Mouse (Mus musculus): ENCODE measurements around the gene Mt1. TPM values are rescaled to one million over a fixed set of nuclear protein-coding genes. Genes with fewer than 3 reads are reported as not detected.

Mt1 gene
- polyA plus RNA-seq, 3 experiments from 2014 or later: 1.5 to 11.0 (median 2.6) TPM

- ATAC-seq: no peak
Observed at GRCm38 (mm10) chr8:94205736-94206135, 26.9 kb downstream of the Mt1 start.

- no peak for ATAC-seq
Observed at GRCm38 (mm10) chr8:94206256-94206655, 27.4 kb downstream of the Mt1 start.

GRCm38 (mm10) chr8:94207491-94207890 is 28.6 kb downstream of the Mt1 start:
- no peak for ATAC-seq

GRCm38 (mm10) chr8:94209639-94210038 is 30.8 kb downstream of the Mt1 start:
- no peak for ATAC-seq

- no peak for ATAC-seq
Observed at GRCm38 (mm10) chr8:94210225-94210624, 31.3 kb downstream of the Mt1 start.

- ATAC-seq: no peak
Observed at GRCm38 (mm10) chr8:94213819-94214218, 34.9 kb downstream of the Mt1 start.

GRCm38 (mm10) chr8:94214252-94215173 is 35.6 kb downstream of the Mt1 start, which contains the start of gene Nup93:
Nup93 (plus strand) TSS chr8:94214564.
- peak; percentile 89 for ATAC-seq

- no peak for ATAC-seq
Observed at GRCm38 (mm10) chr8:94227381-94227939, 48.6 kb downstream of the Mt1 start.

Other genes with a start within 250 kb of the Mt1 start
- gene Amfr, start 166.2 kb upstream of the Mt1 start, polyA plus RNA-seq (2017; shearing (Covaris generic)): 10 to 100 TPM; 20.3 to 38.5 (median 38.0) TPM
- 100 to 1,000 TPM in 1 of 3 experiments, 10 to 100 TPM in 2; 60.1 to 163 (median 82.0) TPM for gene Nudt21, start 142.1 kb upstream of the Mt1 start, polyA plus RNA-seq (2017; shearing (Covaris generic))
- gene Ogfod1, start 141.9 kb upstream of the Mt1 start, polyA plus RNA-seq (2017; shearing (Covaris generic)): 10 to 100 TPM; 16.7 to 23.2 (median 22.4) TPM
- gene Bbs2, start 80.2 kb upstream of the Mt1 start, polyA plus RNA-seq (2017; shearing (Covaris generic)): 1 to 10 TPM; 1.6 to 9.5 (median 5.9) TPM
- not detected for gene Mt4, start 41.9 kb upstream of the Mt1 start, polyA plus RNA-seq (2017; shearing (Covaris generic))
- 1 to 10 TPM in 1 of 3 experiments, not detected in 2; 5.9 TPM for gene Mt3, start 26.5 kb upstream of the Mt1 start, polyA plus RNA-seq (2017; shearing (Covaris generic))
- under 1 TPM in 1 of 3 experiments, not detected in 2; 0.94 TPM for gene Mt2, start 6.4 kb upstream of the Mt1 start, polyA plus RNA-seq (2017; shearing (Covaris generic))
- 10 to 100 TPM; 29.9 to 37.2 (median 35.3) TPM for gene Nup93, start 35.5 kb downstream of the Mt1 start, polyA plus RNA-seq (2017; shearing (Covaris generic))
- under 1 TPM in 1 of 3 experiments, not detected in 2; 0.20 TPM for gene Slc12a3, start 150.1 kb downstream of the Mt1 start, polyA plus RNA-seq (2017; shearing (Covaris generic))
- 100 to 1,000 TPM in 2 of 3 experiments, 10 to 100 TPM in 1; 75.9 to 149 (median 110) TPM for gene Herpud1, start 207.4 kb downstream of the Mt1 start, polyA plus RNA-seq (2017; shearing (Covaris generic))

Measured in inflammation-experienced regulatory T-cells, adult 6 months (primary cell).